Mouse (Mus musculus): ENCODE measurements at regions not wholly inside any gene's neighbourhood (a gene's known extent, or its start where the extent isn't known, plus 50 kb on each side); places are given as distances from the start of the nearest gene placed in this dataset.

DNA sequence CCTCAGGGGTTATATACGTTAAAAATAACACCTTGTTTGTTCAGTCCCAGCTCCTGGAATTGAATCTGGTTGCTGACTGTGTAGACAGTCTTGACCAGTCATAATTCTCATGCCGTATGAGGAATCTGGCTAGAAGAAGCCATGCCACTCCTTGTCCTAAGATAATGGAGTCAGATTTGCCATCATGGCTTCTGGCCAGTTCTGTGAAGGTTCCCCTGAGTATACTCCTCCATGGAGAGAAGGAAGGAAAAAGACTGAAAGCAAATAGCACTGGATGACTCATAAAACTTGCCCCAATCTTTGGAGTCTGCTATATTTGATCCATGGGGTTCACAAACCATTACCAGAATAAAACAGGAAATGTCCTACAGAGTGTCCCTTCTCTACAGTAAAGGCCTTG, 208.0 kb downstream of the Fam76b start:
- DNase-seq (ENCODE audit: low spot score) = no peak
- Histone ChIP-seq H3K4me1 (ENCODE audit: insufficient read depth, low read depth, low read length) (no peaks in the 10 kb centered on the region), H3K9me3 (ENCODE audit: low read length) (no peaks in the 10 kb centered on the region), H3K4me3 (ENCODE audit: low read depth, low read length) (no peak overlapping the region), H3K27ac (ENCODE audit: low read length) (no peak overlapping the region), H3K27me3 (replicated peaks; ENCODE audit: insufficient read depth, low read length) (no peaks in the 10 kb centered on the region), H3K36me3 (ENCODE audit: insufficient read depth, low read length) (no peaks in the 10 kb centered on the region), H3K9ac (replicated peaks; ENCODE audit: low read depth) (no peak overlapping the region), H3K4me2 (replicated peaks; ENCODE audit: low read depth, low read length) (no peak overlapping the region)
- WGBS = 75% methylated on average over 2 of the region's 2 CpGs
- no peak for ATAC-seq
- TF ChIP-seq CTCF (IDR thresholded peaks at IDR 0.05) = no peak
- no peak for TF ChIP-seq EP300 (IDR thresholded peaks at IDR 0.05)

- H3K4me3 ChIP-seq (ENCODE audit: low read depth, low read length) = no peak overlapping the region
- H3K36me3 ChIP-seq (ENCODE audit: insufficient read depth, low read length) = no peaks in the 10 kb centered on the region
- no peak overlapping the region for H3K27ac ChIP-seq (ENCODE audit: low read length)
- H3K4me1 ChIP-seq (ENCODE audit: insufficient read depth, low read depth, low read length) = no peaks in the 10 kb centered on the region
- no peak overlapping the region for H3K9ac ChIP-seq (replicated peaks; ENCODE audit: low read depth)
- peak; percentile 38 for DNase-seq (ENCODE audit: low spot score)
- WGBS = 31% methylated on average over 2 of the region's 2 CpGs
- no peaks in the 10 kb centered on the region for H3K27me3 ChIP-seq (replicated peaks; ENCODE audit: insufficient read depth, low read length)
- ATAC-seq = peak; percentile 46
- no peaks in the 10 kb centered on the region for H3K9me3 ChIP-seq (ENCODE audit: low read length)
- TF ChIP-seq CTCF (IDR thresholded peaks at IDR 0.05) (no peak; the same call in 1 of the 2 replicates), EP300 (IDR thresholded peaks at IDR 0.05) (no peak)
- H3K4me2 ChIP-seq (replicated peaks; ENCODE audit: low read depth, low read length) = no peak overlapping the region
Measured at GRCm38 (mm10) chr9:14041900-14042435, 214.5 kb downstream of the Fam76b start.

DNA sequence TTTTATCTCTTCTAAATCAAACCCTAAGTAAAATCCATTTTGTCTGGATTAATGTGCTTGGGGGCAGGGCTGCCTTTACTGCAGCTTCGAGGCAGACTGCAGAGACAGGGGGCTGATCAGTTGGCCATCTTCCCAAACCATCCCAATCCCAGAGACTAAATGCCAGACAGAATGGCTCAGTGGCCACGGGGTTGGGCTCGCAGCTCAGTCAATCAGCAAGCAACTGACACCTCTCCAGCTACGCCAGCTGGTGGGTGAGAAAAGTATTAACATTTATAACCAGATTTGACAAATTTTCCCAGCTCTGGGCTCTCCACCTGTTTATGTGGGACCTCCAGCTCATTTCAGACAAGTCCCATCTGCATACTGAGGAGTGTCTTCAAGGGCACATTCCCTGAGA, 220.7 kb downstream of the Fam76b start:
- no peak overlapping the region for H3K9ac ChIP-seq (replicated peaks; ENCODE audit: low read depth)
- no peak overlapping the region for H3K4me3 ChIP-seq (ENCODE audit: low read depth, low read length)
- H3K36me3 ChIP-seq (ENCODE audit: insufficient read depth, low read length) = no peaks in the 10 kb centered on the region
- TF ChIP-seq EP300 (IDR thresholded peaks at IDR 0.05) = no peak
- no peak for TF ChIP-seq CTCF (IDR thresholded peaks at IDR 0.05)
- no peak overlapping the region for H3K27ac ChIP-seq (ENCODE audit: low read length)
- no peak overlapping the region for H3K4me2 ChIP-seq (replicated peaks; ENCODE audit: low read depth, low read length)
- H3K9me3 ChIP-seq (ENCODE audit: low read length) = no peaks in the 10 kb centered on the region
- ATAC-seq (no peak), DNase-seq (ENCODE audit: low spot score) (no peak)
- 55% methylated on average over 4 of the region's 4 CpGs for WGBS
- H3K27me3 ChIP-seq (replicated peaks; ENCODE audit: insufficient read depth, low read length) = no peaks in the 10 kb centered on the region
- H3K4me1 ChIP-seq (ENCODE audit: insufficient read depth, low read depth, low read length) = peaks cover under 1% of the 10 kb centered on the region; the same call in 1 of the 2 replicates

GRCm38 (mm10) chr9:14053704-14054103, 221.2 kb upstream of the Sesn3 start:
- Histone ChIP-seq H3K27me3 (replicated peaks; ENCODE audit: insufficient read depth, low read length) (no peaks in the 10 kb centered on the region), H3K27ac (ENCODE audit: low read length) (peak overlapping the region; percentile 17; the same call in 1 of the 2 replicates), H3K4me2 (replicated peaks; ENCODE audit: low read depth, low read length) (no peak overlapping the region), H3K9ac (replicated peaks; ENCODE audit: low read depth) (no peak overlapping the region), H3K4me3 (ENCODE audit: low read depth, low read length) (no peak overlapping the region), H3K9me3 (ENCODE audit: low read length) (no peaks in the 10 kb centered on the region), H3K36me3 (ENCODE audit: insufficient read depth, low read length) (no peaks in the 10 kb centered on the region), H3K4me1 (ENCODE audit: insufficient read depth, low read depth, low read length) (peaks cover 6% of the 10 kb centered on the region; the same call in 1 of the 2 replicates)
- ATAC-seq = peak; percentile 96
- peak; percentile 84 for DNase-seq (ENCODE audit: low spot score)
- TF ChIP-seq CTCF (IDR thresholded peaks at IDR 0.05) (peak; percentile 14; the same call in 1 of the 2 replicates), EP300 (IDR thresholded peaks at IDR 0.05) (peak; percentile 79)
- 25% methylated on average over 2 of the region's 2 CpGs for WGBS

DNA sequence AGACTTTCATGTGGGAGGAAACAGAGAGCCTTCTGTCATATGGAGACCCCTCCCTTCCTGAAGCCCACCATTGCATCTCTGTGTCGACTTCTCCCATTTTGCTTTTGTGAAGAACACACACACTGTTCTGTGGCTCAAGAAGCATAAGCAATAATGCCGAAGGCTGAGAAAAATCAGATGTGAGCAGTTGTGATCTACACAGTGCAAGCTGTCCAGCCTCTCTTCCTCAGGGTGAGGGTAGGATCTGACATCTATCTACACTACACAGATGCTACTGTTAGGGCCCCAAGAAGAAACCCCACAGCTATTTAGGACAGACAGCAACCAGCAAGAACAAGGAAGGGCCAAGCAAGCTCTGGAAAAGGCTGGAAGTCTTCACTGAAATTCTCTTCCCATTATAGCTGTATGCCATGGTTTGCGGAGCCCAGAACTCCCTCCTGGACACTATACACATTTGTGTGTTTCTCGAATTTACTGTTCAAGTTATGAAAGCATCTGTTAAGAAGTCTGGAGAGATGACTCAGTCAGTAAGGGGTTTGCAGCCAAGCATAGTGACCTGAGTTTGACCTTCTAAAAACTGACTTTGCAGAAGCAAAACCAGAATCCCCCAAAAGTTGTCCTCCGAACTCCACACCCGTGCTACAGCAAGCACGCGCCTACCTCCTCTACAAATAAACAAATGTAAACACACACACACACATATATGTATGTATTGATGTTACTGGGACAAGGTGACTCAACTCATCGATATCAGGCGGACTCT, 218.3 kb upstream of the Sesn3 start:
- Histone ChIP-seq H3K9me3 (ENCODE audit: low read length) (no peaks in the 10 kb centered on the region), H3K27ac (ENCODE audit: low read length) (no peak overlapping the region), H3K27me3 (replicated peaks; ENCODE audit: insufficient read depth, low read length) (no peaks in the 10 kb centered on the region), H3K4me3 (ENCODE audit: low read depth, low read length) (no peak overlapping the region), H3K4me2 (replicated peaks; ENCODE audit: low read depth, low read length) (no peak overlapping the region), H3K9ac (replicated peaks; ENCODE audit: low read depth) (no peak overlapping the region), H3K36me3 (ENCODE audit: insufficient read depth, low read length) (no peaks in the 10 kb centered on the region), H3K4me1 (ENCODE audit: insufficient read depth, low read depth, low read length) (peaks cover 6% of the 10 kb centered on the region; the same call in 1 of the 2 replicates)
- WGBS = 62% methylated on average over 10 of the region's 10 CpGs
- ATAC-seq = no peak
- no peak for DNase-seq (ENCODE audit: low spot score)
- no peak for TF ChIP-seq EP300 (IDR thresholded peaks at IDR 0.05)
- no peak for TF ChIP-seq CTCF (IDR thresholded peaks at IDR 0.05)

- whole genome bisulfite sequencing = 31% methylated on average over 5 of the region's 5 CpGs
- Histone ChIP-seq H3K4me3 (ENCODE audit: low read depth, low read length) (no peak overlapping the region), H3K36me3 (ENCODE audit: insufficient read depth, low read length) (no peaks in the 10 kb centered on the region), H3K9me3 (ENCODE audit: low read length) (no peaks in the 10 kb centered on the region), H3K4me2 (replicated peaks; ENCODE audit: low read depth, low read length) (no peak overlapping the region), H3K27me3 (replicated peaks; ENCODE audit: insufficient read depth, low read length) (no peaks in the 10 kb centered on the region), H3K27ac (ENCODE audit: low read length) (no peak overlapping the region), H3K4me1 (ENCODE audit: insufficient read depth, low read depth, low read length) (0 out of 2 replicates have a peak, but pooled peaks cover 3% of the 10 kb centered on the region), H3K9ac (replicated peaks; ENCODE audit: low read depth) (no peak overlapping the region)
- no peak for TF ChIP-seq CTCF (IDR thresholded peaks at IDR 0.05)
- no peak for TF ChIP-seq EP300 (IDR thresholded peaks at IDR 0.05)
- DNase-seq (ENCODE audit: low spot score) (peak; percentile 30), ATAC-seq (no peak)
Measured at GRCm38 (mm10) chr9:14058592-14059227, 216.2 kb upstream of the Sesn3 start.
